Mouse (Mus musculus) kidney, adult 2 months (tissue): ENCODE results near the gene Prss29. TPM values are rescaled to one million over a fixed set of nuclear protein-coding genes. Genes with fewer than 3 reads are reported as not detected.

ENCODE experiments used
- DNase-seq: peaks from one replicate; pipeline ENCODE4 v3.0.0; 2021
- H3K27ac ChIP-seq: fragments of 200-500 bp; 2 replicates; pipeline ENCODE4 v1.5.1; 2012; ENCODE audit warnings: low read depth, low read length, control low read depth, inconsistent platforms; ENCODE audit not compliant: insufficient read depth
- H3K27me3 ChIP-seq: fragments of 200-500 bp; replicated peaks from 2 replicates; pipeline ENCODE4 v1.6.1; 2012; ENCODE audit warnings: mild to moderate bottlenecking, moderate library complexity, low read length, inconsistent platforms; ENCODE audit not compliant: control insufficient read depth, insufficient read depth
- H3K36me3 ChIP-seq: fragments of 200-500 bp; 2 replicates; pipeline ENCODE4 v1.6.1; 2012; ENCODE audit warnings: mild to moderate bottlenecking, moderate library complexity, low read length, inconsistent platforms; ENCODE audit not compliant: control insufficient read depth, insufficient read depth
- H3K4me1 ChIP-seq: fragments of 200-500 bp; 2 replicates; pipeline ENCODE4 v1.6.1; 2011; ENCODE audit warnings: low read length; ENCODE audit not compliant: control insufficient read depth, insufficient read depth
- H3K4me3 ChIP-seq: fragments of 200-500 bp; 2 replicates; pipeline ENCODE4 v1.5.1; 2011; ENCODE audit warnings: mild to moderate bottlenecking, low read depth, low read length, control low read depth; ENCODE audit not compliant: insufficient read depth
- CTCF ChIP-seq: fragments of 200-500 bp; conservative IDR thresholded peaks from 2 replicates; pipeline ENCODE4 v1.5.1; 2011; ENCODE audit warnings: low read depth, mild to moderate bottlenecking, control low read depth, low read length, moderate library complexity, mixed read lengths; ENCODE audit not compliant: insufficient read depth, insufficient read length
- POLR2A ChIP-seq: fragments of 200-500 bp; IDR thresholded peaks from one replicate; pipeline ENCODE4 v1.6.1; 2011; ENCODE audit warnings: low read depth, low read length, control low read depth
- WGBS: fragments of 180-500 bp; shearing (Covaris S2); methylation state at CpG from one replicate; pipeline ENCODE4 v1.1.7; 2018; 5-methylcytosine and 5-hydroxymethylcytosine counted together
- polyA plus RNA-seq: library from polyadenylated mRNA; depleted of rRNA; stranded (reverse); fragments of >200 nt; gene quantifications from 2 replicates; pipeline ENCODE4 v1.2.3, GENCODE M21; 2012; rRNA removed

Prss29 gene
- polyA plus RNA-seq, result not detected in 2 replicates

- Histone ChIP-seq H3K27me3 (no peaks in the 10 kb centered on the region), H3K36me3 (no peaks in the 10 kb centered on the region), H3K4me3 (no peak within 1 kb of the TSS), H3K27ac (no peak within 1 kb of the TSS), H3K4me1 (no peaks in the 10 kb centered on the region)
- DNase-seq, result no peak
- TF ChIP-seq CTCF (no peak), POLR2A (no peak)
- WGBS, result 72% methylated on average over 5 of the region's 5 CpGs
Measured at GRCm38 (mm10) chr17:25318354-25318753, at the start of gene Prss29. Gene Prss29, plus strand, starts transcription at chr17:25318654.

- 43% methylated on average over 2 of the region's 2 CpGs for WGBS
- Histone ChIP-seq H3K4me3 (no peak overlapping the region), H3K4me1 (peaks cover 19% of the 10 kb centered on the region), H3K36me3 (peaks cover 5% of the 10 kb centered on the region), H3K27ac (no peak overlapping the region), H3K27me3 (no peaks in the 10 kb centered on the region)
- DNase-seq, result no peak
- TF ChIP-seq CTCF, result no peak
- no peak for TF ChIP-seq POLR2A
Measured at GRCm38 (mm10) chr17:25270795-25271335, 47.6 kb upstream of the Prss29 start.

- peak overlapping the region; percentile 97 for H3K4me3 ChIP-seq
- no peaks in the 10 kb centered on the region for H3K27me3 ChIP-seq
- 0 out of 2 replicates have a peak overlapping the region, but pooled peaks have one; percentile 21 for H3K27ac ChIP-seq
- under 1% methylated on average over 10 of the region's 10 CpGs for WGBS
- TF ChIP-seq POLR2A (no peak), CTCF (no peak)
- H3K36me3 ChIP-seq, result peaks cover 4% of the 10 kb centered on the region; the same call in 1 of the 2 replicates
- peaks cover 19% of the 10 kb centered on the region for H3K4me1 ChIP-seq
- peak; percentile 50 for DNase-seq
Measured at GRCm38 (mm10) chr17:25272326-25272725, 46.1 kb upstream of the Prss29 start.

- WGBS, result 1% methylated on average over 92 of the region's 92 CpGs
- DNase-seq, result peak; percentile 57
- Histone ChIP-seq H3K4me1 (peaks cover 19% of the 10 kb centered on the region), H3K36me3 (no peaks in the 10 kb centered on the region; the same call in 1 of the 2 replicates), H3K4me3 (peak overlapping the region; percentile 97), H3K27me3 (no peaks in the 10 kb centered on the region), H3K27ac (peak overlapping the region; percentile 100)
- TF ChIP-seq CTCF (no peak), POLR2A (no peak)
Measured at GRCm38 (mm10) chr17:25272951-25273705, 45.3 kb upstream of the Prss29 start.

- DNase-seq, result peak; percentile 100
- under 1% methylated on average over 45 of the region's 45 CpGs for WGBS
- Histone ChIP-seq H3K27ac (peak overlapping the region; percentile 100), H3K4me3 (peak overlapping the region; percentile 97), H3K4me1 (peaks cover 19% of the 10 kb centered on the region), H3K36me3 (no peaks in the 10 kb centered on the region; the same call in 1 of the 2 replicates), H3K27me3 (no peaks in the 10 kb centered on the region)
- peak; percentile 63 for TF ChIP-seq CTCF
- no peak for TF ChIP-seq POLR2A
Measured at GRCm38 (mm10) chr17:25273706-25274501, 44.5 kb upstream of the Prss29 start.

GRCm38 (mm10) chr17:25274571-25275346 lies 43.7 kb upstream of the Prss29 start, which contains the start of gene Ube2i:
Gene Ube2i, minus strand, starts transcription at chr17:25274622.
- DNase-seq, result no peak
- TF ChIP-seq CTCF (no peak), POLR2A (no peak)
- Histone ChIP-seq H3K4me3 (peak within 1 kb of the TSS; percentile 97), H3K27me3 (no peaks in the 10 kb centered on the region), H3K4me1 (peaks cover 19% of the 10 kb centered on the region), H3K27ac (peak within 1 kb of the TSS; percentile 100), H3K36me3 (no peaks in the 10 kb centered on the region)
- WGBS, result 79% methylated on average over 9 of the region's 9 CpGs
